In the genomic region with DNA sequence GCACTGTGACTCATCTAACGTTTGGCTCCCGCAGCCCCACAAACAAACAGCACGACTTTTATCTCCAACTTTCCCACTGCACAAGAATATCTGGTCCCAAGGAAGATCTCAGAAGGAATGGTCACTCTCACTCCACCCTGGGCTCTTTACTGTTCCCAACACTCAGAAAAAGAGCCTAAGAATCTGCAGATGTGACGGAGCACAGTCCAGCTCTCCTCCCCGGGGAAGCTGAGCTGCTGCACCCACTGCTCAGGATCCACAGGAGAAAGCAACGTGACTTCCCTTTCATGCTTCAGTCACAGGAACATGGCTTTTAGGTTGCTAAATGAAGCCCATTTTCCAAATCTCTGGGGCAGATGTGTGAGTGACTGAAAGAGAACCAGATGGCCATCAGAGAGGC, we compare ENCODE assay signal across 19 mouse cellular contexts.
DNase-seq lines count a peak whose midpoint lies in the region; TF ChIP-seq lines count a peak whose summit lies in the region.
"Had no signal": no experiment of that assay in that cellular context is flagged by ENCODE, and none has a peak within 500 bp of the region (broad histone marks: within the 10 kb centered on the region; RNA-seq: fewer than 3 reads in every experiment).

No protein-coding gene starts in this region.

- H3K27me3 ChIP-seq in heart, adult 2 months (ENCODE audit: control insufficient read depth, insufficient read depth, low read length): no peaks in the 10 kb centered on the region
- H3K27me3 ChIP-seq: forebrain, embryonic 13.5 days; heart, embryonic 13.5 days; hindbrain, embryonic 12.5 days; hindbrain, embryonic 15.5 days had no signal

- no peak for TF ChIP-seq CTCF in heart, adult 2 months (IDR thresholded peaks at IDR 0.05)

- H3K36me3 ChIP-seq in heart, adult 2 months (ENCODE audit: control insufficient read depth, insufficient read depth, low read length): peaks cover 15% of the 10 kb centered on the region
- H3K36me3 ChIP-seq: forebrain, embryonic 10.5 days; heart, embryonic 13.5 days; hindbrain, embryonic 12.5 days; hindbrain, embryonic 15.5 days had no signal

- peaks cover 2% of the 10 kb centered on the region for H3K79me2 ChIP-seq in heart, adult 2 months (replicated peaks; ENCODE audit: control insufficient read depth, insufficient read depth, low read length)

- no peak for TF ChIP-seq POLR2A in heart, adult 2 months (IDR thresholded peaks at IDR 0.05; ENCODE audit: insufficient read depth, low read depth, low read length)

- no peak overlapping the region for H3K4me3 ChIP-seq in heart, adult 2 months
- H3K4me3 ChIP-seq: forebrain, embryonic 10.5 days; forebrain, embryonic 13.5 days; heart, embryonic 13.5 days; hindbrain, embryonic 12.5 days; hindbrain, embryonic 15.5 days had no signal

- peaks cover 8% of the 10 kb centered on the region for H3K4me1 ChIP-seq in heart, adult 2 months (ENCODE audit: control insufficient read depth, insufficient read depth, low read length)
- H3K4me1 ChIP-seq: forebrain, embryonic 13.5 days; hindbrain, embryonic 15.5 days had no signal

- DNase-seq in gastrocnemius, postnatal 25 days: peak; percentile 58
- DNase-seq in gastrocnemius, postnatal 14 days: no peak
- DNase-seq in heart, adult 2 months: peak in 1 of 2 experiments; percentile 35
- no peak for DNase-seq in heart, postnatal 10 days
- peak; percentile 32 for DNase-seq in lung, postnatal 36 days
- no peak for DNase-seq in lung, postnatal 4 days
- DNase-seq in skeletal muscle tissue, adult 2 months (ENCODE audit: low read depth, low spot score): peak; percentile 79
- DNase-seq in testis, postnatal 14 days (ENCODE audit: low spot score): no peak
- DNase-seq: adrenal gland, adult 2 months; adrenal gland, postnatal 25 days; cerebellum, adult 18-20 months; cerebellum, adult 9-10 months; cerebellum, postnatal 14 days; kidney, adult 2 months had no signal

- intact Hi-C loops in gastrocnemius, postnatal 14 days (cut with DNase I; ENCODE audit: low total_unique reads): no loop called here
- intact Hi-C loops in heart, adult 2 months (cut with DNase I): no loop called here
- intact Hi-C loops in heart, postnatal 10 days (cut with DNase I): no loop called here

- WGBS in heart, adult 2 months: 61% methylated on average over 6 of the region's 6 CpGs

- no peak overlapping the region for H3K9ac ChIP-seq in heart, adult 2 months (ENCODE audit: low read depth, low read length)
- H3K9ac ChIP-seq: forebrain, embryonic 13.5 days; heart, embryonic 13.5 days; hindbrain, embryonic 12.5 days; hindbrain, embryonic 15.5 days had no signal

- H3K27ac ChIP-seq in heart, adult 2 months: peak overlapping the region; percentile 1
- H3K27ac ChIP-seq: forebrain, embryonic 10.5 days; forebrain, embryonic 13.5 days; heart, embryonic 13.5 days; hindbrain, embryonic 12.5 days; hindbrain, embryonic 15.5 days had no signal

- no peak for TF ChIP-seq EP300 in heart, adult 2 months (IDR thresholded peaks at IDR 0.05; ENCODE audit: insufficient read depth, low read depth, low read length)

Comparison
In these comparisons a context has a peak if more than half of its experiments do, and no peak if none do; other contexts are left out.
1. DNase-seq: peak in gastrocnemius, postnatal 25 days (single experiment), lung, postnatal 36 days (single experiment) and skeletal muscle tissue, adult 2 months (single experiment); none in gastrocnemius, postnatal 14 days (single experiment), heart, postnatal 10 days (0 of 2), lung, postnatal 4 days (0 of 2) and testis, postnatal 14 days (single experiment).